Mouse (Mus musculus) cortical plate, adult 2 months (tissue): ENCODE measurements around the gene Rsph6a. TPM values are rescaled to one million over a fixed set of nuclear protein-coding genes. Genes with fewer than 3 reads are reported as not detected.

ENCODE experiments used
- H3K27ac ChIP-seq: fragments of 200-500 bp; 2 replicates; pipeline ENCODE4 v1.5.1; 2012; ENCODE audit warnings: low read length, control low read depth, inconsistent platforms; ENCODE audit not compliant: insufficient read depth
- H3K4me1 ChIP-seq: fragments of 200-500 bp; 2 replicates; pipeline ENCODE4 v1.6.1; 2011; ENCODE audit warnings: low read length; ENCODE audit not compliant: control insufficient read depth, insufficient read depth
- H3K4me3 ChIP-seq: fragments of 200-500 bp; 2 replicates; pipeline ENCODE4 v1.5.1; 2011; ENCODE audit warnings: mild to moderate bottlenecking, low read length, control low read depth; ENCODE audit not compliant: insufficient read depth
- CTCF ChIP-seq: fragments of 200-500 bp; IDR thresholded peaks from 2 replicates; pipeline ENCODE4 v1.5.1; 2011; ENCODE audit warnings: mild to moderate bottlenecking, control low read depth, low read length; ENCODE audit not compliant: insufficient read depth; ENCODE audit errors: extremely low read depth
- POLR2A ChIP-seq: fragments of 200-500 bp; IDR thresholded peaks from 2 replicates; pipeline ENCODE4 v1.6.1; 2011; ENCODE audit warnings: mild to moderate bottlenecking, low read length, control low read depth; ENCODE audit not compliant: insufficient read depth; ENCODE audit errors: extremely low read depth
- polyA plus RNA-seq: library from polyadenylated mRNA; depleted of rRNA; stranded (reverse); fragments of >200 nt; gene quantifications from 2 replicates; pipeline ENCODE4 v1.2.3, GENCODE M21; 2012

Rsph6a gene
- polyA plus RNA-seq, 1 experiment: 0.10 TPM

DNA sequence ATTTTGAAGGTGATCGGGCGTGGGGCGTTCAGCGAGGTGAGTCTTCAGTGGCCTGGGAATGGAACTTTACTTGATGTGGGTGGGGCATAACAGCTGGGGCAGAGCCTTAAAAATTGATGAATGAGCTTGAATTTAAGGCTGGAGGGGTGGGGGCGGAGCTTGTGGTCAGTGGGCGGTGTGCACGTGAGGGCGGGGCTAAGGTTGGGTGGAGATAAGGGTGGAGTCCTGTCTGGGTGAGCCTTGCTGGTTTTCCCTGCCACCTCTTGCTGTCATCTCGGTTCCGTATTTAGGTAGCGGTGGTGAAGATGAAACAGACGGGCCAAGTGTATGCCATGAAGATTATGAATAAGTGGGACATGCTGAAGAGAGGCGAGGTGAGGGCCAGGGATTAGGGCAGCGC, 31.6 kb downstream of the Rsph6a start:
- TF ChIP-seq CTCF (no peak), POLR2A (no peak)
- 0 out of 2 replicates have a peak, but pooled peaks cover 2% of the 10 kb centered on the region for H3K4me1 ChIP-seq
- H3K27ac ChIP-seq: no peak overlapping the region
- no peak overlapping the region for H3K4me3 ChIP-seq

DNA sequence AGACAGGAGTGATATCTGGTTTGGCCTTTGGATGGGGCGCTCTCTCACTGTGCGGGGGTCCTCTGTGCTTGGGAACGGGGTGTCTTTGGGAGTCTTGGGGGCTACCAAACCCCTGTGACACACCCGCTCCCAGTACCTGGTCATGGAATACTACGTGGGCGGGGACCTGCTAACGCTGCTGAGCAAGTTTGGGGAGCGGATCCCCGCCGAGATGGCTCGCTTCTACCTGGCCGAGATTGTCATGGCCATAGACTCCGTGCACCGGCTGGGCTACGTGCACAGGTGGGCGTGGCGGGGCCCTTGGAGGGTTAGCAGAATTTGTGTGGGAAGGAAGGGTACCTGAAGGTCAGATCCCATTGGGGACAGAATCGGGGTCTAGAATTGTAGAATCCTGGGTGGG, 32.3 kb downstream of the Rsph6a start:
- TF ChIP-seq POLR2A (no peak), CTCF (no peak)
- H3K4me1 ChIP-seq: 0 out of 2 replicates have a peak, but pooled peaks cover 2% of the 10 kb centered on the region
- no peak overlapping the region for H3K27ac ChIP-seq
- H3K4me3 ChIP-seq: no peak overlapping the region

DNA sequence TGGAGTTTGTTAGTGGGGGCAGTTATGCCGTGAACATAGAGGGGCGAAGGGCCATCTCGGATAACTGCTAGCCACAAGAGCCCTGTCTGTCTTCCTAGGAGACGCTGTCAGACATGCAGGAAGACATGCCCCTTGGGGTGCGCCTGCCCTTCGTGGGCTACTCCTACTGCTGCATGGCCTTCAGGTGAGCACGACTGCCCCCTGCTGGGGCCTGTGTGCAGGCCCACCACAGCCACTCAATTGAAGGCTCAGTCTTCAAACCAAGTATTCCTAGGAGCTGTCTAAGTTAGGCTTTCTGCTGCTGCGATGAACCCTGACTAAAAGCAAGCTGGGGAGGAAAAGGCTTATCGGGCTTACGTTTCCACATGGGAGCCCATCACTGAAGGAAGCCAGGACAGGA, 34.3 kb downstream of the Rsph6a start:
- TF ChIP-seq CTCF (peak; percentile 54), POLR2A (no peak)
- H3K4me1 ChIP-seq: no peaks in the 10 kb centered on the region
- H3K27ac ChIP-seq: no peak overlapping the region
- H3K4me3 ChIP-seq: no peak overlapping the region

DNA sequence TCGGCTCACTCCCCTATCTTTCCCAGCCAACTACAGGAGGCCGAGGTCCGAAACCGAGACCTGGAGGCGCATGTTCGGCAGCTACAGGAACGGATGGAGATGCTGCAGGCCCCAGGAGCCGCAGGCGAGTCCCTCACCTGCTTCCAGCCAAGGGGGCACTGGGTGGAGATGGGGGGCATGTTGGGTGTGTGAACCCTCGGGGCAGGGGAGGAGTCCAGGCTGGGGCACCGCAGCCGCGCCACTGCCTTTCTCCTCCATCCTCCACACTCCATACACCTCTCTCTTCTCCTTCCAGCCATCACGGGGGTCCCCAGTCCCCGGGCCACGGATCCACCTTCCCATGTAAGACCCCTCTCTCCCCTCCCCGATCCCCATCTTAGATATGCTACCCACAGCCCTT, 37.4 kb downstream of the Rsph6a start:
- Histone ChIP-seq H3K27ac (no peak overlapping the region), H3K4me3 (no peak overlapping the region), H3K4me1 (no peaks in the 10 kb centered on the region)
- no peak for TF ChIP-seq CTCF
- TF ChIP-seq POLR2A: no peak

DNA sequence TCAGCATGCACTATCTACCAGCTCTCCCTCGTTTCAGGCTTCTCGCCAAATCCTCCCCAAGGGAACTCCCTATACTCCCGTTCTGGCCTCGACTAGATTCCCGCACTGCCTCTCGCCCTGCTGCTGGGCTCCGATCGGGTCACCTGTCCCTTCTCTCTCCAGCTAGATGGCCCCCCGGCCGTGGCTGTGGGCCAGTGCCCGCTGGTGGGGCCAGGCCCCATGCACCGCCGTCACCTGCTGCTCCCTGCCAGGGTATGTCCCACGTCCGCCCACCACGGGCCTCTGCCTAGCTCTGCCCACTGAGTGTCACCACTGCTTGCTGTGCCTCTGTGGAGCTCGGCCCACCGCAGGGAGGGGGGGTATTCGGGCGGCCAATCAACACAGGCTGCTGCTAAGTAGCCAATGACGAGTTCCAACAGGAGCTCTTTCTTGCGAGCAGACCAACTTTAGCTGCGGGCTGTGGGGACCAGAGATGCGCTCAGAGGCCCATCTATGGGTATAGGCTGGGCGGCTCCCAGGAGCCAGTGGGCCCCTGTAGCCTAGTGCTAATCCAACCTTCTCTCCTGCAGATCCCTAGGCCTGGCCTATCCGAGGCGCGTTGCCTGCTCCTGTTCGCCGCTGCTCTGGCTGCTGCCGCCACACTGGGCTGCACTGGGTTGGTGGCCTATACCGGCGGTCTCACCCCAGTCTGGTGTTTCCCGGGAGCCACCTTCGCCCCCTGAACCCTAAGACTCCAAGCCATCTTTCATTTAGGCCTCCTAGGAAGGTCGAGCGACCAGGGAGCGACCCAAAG, 38.1 kb downstream of the Rsph6a start:
- no peaks in the 10 kb centered on the region for H3K4me1 ChIP-seq
- TF ChIP-seq POLR2A (no peak), CTCF (no peak)
- no peak overlapping the region for H3K27ac ChIP-seq
- no peak overlapping the region for H3K4me3 ChIP-seq

DNA sequence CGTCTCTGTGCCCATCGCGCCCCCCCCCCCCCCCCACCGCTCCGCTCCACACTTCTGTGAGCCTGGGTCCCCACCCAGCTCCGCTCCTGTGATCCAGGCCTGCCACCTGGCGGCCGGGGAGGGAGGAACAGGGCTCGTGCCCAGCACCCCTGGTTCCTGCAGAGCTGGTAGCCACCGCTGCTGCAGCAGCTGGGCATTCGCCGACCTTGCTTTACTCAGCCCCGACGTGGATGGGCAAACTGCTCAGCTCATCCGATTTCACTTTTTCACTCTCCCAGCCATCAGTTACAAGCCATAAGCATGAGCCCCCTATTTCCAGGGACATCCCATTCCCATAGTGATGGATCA, 38.7 kb downstream of the Rsph6a start:
- Histone ChIP-seq H3K4me3 (no peak overlapping the region; the same call in 1 of the 2 replicates), H3K4me1 (no peaks in the 10 kb centered on the region), H3K27ac (no peak overlapping the region)
- TF ChIP-seq POLR2A (no peak), CTCF (peak; percentile 50)

DNA sequence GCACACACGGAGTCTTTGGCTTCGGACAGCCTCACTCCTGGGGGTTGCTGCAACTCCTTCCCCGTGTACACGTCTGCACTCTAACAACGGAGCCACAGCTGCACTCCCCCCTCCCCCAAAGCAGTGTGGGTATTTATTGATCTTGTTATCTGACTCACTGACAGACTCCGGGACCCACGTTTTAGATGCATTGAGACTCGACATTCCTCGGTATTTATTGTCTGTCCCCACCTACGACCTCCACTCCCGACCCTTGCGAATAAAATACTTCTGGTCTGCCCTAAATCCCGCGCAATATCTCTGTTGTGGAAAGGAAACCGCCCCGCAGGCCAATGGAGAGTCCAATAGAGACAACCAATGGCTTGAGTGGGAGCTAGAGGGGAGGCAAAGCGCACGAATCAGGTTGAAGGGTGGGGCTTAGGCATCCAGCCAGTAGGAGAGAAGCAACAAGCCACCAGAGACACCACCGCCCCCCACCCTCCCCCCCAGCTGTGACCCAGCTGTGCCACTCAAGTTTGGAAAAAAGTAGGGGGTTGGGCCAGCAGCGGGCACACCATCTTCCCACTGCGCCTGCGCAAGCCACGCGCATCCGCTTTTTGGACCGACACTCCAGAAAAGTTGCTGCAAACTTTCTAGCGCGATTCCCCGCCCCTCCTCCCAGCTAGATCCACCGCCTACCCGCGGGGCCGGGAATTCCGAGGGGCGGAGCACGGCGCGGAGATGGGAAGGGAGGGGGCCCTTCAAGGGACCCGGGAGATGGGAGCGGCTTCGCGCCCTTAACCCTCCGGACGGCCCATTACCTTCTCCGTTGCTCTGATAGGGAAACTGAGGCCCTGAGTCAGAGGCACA, 39.3 kb downstream of the Rsph6a start:
- peak overlapping the region; percentile 63; the same call in 1 of the 2 replicates for H3K27ac ChIP-seq
- peak overlapping the region; percentile 34 for H3K4me3 ChIP-seq
- TF ChIP-seq CTCF (no peak), POLR2A (no peak)
- no peaks in the 10 kb centered on the region for H3K4me1 ChIP-seq

DNA sequence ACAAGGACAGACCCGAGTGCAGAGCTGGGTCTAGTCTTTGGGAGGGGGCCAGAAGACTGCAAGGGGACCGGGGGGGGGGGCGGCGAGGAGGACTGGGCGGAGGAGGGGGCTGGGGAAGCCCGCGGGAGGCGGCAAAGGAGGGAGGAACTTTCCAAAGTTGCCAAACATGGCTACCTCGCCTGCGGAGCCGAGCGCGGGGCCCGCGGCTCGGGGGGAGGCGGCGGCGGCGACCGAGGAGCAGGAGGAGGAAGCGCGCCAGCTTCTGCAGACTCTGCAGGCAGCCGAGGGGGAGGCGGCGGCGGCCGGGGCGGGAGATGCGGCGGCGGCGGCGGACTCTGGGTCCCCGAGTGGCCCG, 40.0 kb downstream of the Rsph6a start, which contains the start of gene Six5:
Gene Six5 (plus strand): TSS at position 124 of the 355 bp plus-strand sequence.
- H3K27ac ChIP-seq: peak within 1 kb of the TSS; percentile 63
- peak within 1 kb of the TSS; percentile 34 for H3K4me3 ChIP-seq
- TF ChIP-seq CTCF (no peak), POLR2A (no peak)
- no peaks in the 10 kb centered on the region for H3K4me1 ChIP-seq

DNA sequence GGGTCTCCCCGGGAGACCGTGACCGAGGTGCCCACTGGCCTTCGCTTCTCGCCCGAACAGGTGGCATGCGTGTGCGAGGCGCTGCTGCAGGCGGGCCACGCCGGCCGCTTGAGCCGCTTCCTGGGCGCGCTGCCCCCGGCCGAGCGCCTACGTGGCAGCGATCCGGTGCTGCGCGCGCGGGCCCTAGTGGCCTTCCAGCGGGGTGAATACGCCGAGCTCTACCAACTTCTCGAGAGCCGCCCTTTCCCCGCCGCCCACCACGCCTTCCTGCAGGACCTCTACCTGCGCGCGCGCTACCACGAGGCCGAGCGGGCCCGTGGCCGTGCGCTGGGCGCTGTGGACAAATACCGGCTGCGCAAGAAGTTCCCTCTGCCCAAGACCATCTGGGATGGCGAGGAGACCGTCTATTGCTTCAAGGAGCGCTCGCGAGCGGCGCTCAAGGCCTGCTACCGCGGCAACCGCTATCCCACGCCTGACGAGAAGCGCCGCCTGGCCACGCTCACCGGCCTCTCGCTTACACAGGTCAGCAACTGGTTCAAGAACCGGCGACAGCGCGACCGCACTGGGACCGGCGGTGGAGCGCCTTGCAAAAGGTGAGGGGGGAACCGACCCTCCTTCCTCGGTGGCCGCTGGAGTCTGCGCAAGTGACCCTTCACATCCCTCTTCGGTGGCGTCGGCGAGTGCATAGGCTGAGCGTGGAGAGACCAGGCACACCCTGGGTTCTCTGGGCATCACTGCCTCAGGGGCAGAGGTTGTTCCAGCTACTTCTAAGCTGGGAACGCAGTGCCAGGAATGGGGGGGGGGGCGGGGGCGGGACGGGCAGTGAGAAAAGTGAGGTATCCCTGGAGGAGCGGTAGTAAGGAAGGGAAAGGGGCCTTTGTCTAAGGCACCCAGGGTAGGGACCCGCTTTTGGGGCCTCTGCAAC, 40.6 kb downstream of the Rsph6a start:
- H3K4me1 ChIP-seq: no peaks in the 10 kb centered on the region
- H3K27ac ChIP-seq: peak overlapping the region; percentile 17; the same call in 1 of the 2 replicates
- H3K4me3 ChIP-seq: peak overlapping the region; percentile 34
- TF ChIP-seq POLR2A: no peak
- TF ChIP-seq CTCF: no peak
